Mouse (Mus musculus): Measurements from ENCODE around the gene Calcr.

DNA sequence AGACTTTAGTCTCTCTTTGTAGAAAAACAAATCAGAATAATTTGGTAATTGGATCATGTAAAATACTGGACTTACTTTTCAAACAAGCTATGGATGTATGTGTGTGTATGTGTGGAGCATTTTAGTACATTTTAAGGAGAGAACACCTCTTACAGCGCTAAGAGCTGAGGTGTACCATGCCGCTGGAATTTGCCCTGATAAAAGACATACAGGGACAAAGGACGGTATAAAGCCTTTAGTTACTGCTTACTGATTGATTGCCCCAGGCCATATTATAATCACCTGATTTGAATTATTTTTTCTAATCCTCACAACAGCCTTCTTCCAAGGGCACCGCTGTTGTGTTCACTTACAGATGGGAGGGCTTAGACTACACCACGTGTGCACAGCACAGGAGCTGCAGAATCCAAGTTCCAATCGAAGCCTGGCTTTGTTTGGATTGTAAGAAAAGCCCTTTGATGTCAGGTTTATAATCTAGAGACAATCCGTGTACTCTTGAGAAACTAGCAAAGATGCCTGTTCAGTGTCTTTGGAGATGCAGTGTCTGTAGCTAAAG is 76.3 kb downstream of the Calcr start:
- TF ChIP-seq CTCF (IDR thresholded peaks at IDR 0.05; ENCODE audit: borderline replicate concordance, extremely low read depth, insufficient read depth, insufficient read length), result no peak
- TF ChIP-seq POLR2A (IDR thresholded peaks at IDR 0.05; ENCODE audit: borderline replicate concordance, extremely low read depth, insufficient read depth, insufficient read length, poor library complexity, severe bottlenecking), result no peak
